Mouse (Mus musculus): ENCODE results near the gene Dnaic1.

- TF ChIP-seq POLR2A (IDR thresholded peaks at IDR 0.05; ENCODE audit: control insufficient read depth, low read depth, low read length) (no peak), CTCF (IDR thresholded peaks at IDR 0.05; ENCODE audit: control insufficient read depth, insufficient read depth, insufficient replicate concordance, low read depth, low read length) (peak; percentile 30; the same call in 1 of the 2 replicates)
These were observed 1.9 kb downstream of the Dnaic1 start for GRCm38 (mm10) chr4:41571490-41571889.

Measured in testis, adult 2 months (tissue).